ENCODE assay signal across 8 mouse cellular contexts in genomic region chr11:98961051-98961592, GRCm38 (mm10). TPM values are rescaled to one million over a fixed set of nuclear protein-coding genes. Genes with fewer than 3 reads are reported as not detected.
DNase-seq lines count a peak whose midpoint lies in the region; ATAC-seq and TF ChIP-seq lines count a peak whose summit lies in the region.

No protein-coding gene starts in this region.

- peaks cover 54% of the 10 kb centered on the region for H3K4me1 ChIP-seq in heart, postnatal 0 days (ENCODE audit: control insufficient read depth, insufficient read depth)
- H3K4me1 ChIP-seq in limb, embryonic 12.5 days (replicated peaks), result peaks cover 74% of the 10 kb centered on the region

- H3K9ac ChIP-seq in heart, postnatal 0 days (replicated peaks; ENCODE audit: low read depth, low read length), result peak overlapping the region; percentile 64
- peak overlapping the region; percentile 79 for H3K9ac ChIP-seq in limb, embryonic 12.5 days (replicated peaks)

- peaks cover 6% of the 10 kb centered on the region; the same call in 1 of the 2 replicates for H3K36me3 ChIP-seq in heart, postnatal 0 days (replicated peaks; ENCODE audit: control insufficient read depth, insufficient read depth, low read length)
- peaks cover 28% of the 10 kb centered on the region for H3K36me3 ChIP-seq in limb, embryonic 12.5 days

- peak overlapping the region; percentile 81 for H3K27ac ChIP-seq in heart, postnatal 0 days (ENCODE audit: low read depth)
- peak overlapping the region; percentile 76 for H3K27ac ChIP-seq in limb, embryonic 12.5 days

- TF ChIP-seq EP300 in heart, postnatal 0 days (IDR thresholded peaks at IDR 0.05; ENCODE audit: low read depth), result no peak

- 32% methylated on average over 18 of the region's 18 CpGs for WGBS in heart, postnatal 0 days
- 2% methylated on average over 18 of the region's 18 CpGs for WGBS in limb, embryonic 12.5 days

- TF ChIP-seq CTCF in heart, postnatal 0 days (IDR thresholded peaks at IDR 0.05; ENCODE audit: low read depth), result no peak

- no peaks in the 10 kb centered on the region for H3K9me3 ChIP-seq in heart, postnatal 0 days (replicated peaks; ENCODE audit: control insufficient read depth, low read length)
- no peaks in the 10 kb centered on the region for H3K9me3 ChIP-seq in limb, embryonic 12.5 days

- H3K27me3 ChIP-seq in heart, postnatal 0 days (ENCODE audit: control insufficient read depth, insufficient read depth, low read length), result no peaks in the 10 kb centered on the region
- H3K27me3 ChIP-seq in limb, embryonic 12.5 days, result no peaks in the 10 kb centered on the region

- DNase-seq in heart, adult 11 months, result peak; percentile 97
- DNase-seq in heart, adult 8-10 months (ENCODE audit: low spot score), result no peak
- DNase-seq in adrenal gland, postnatal 25 days, result peak; percentile 51
- DNase-seq in heart, postnatal 0 days (ENCODE audit: low spot score), result no peak
- peak; percentile 49 for DNase-seq in neural tube, embryonic 10.5 days (ENCODE audit: extremely low spot score, low spot score)
- no peak for DNase-seq in layer of hippocampus, adult 18-20 months (ENCODE audit: low spot score in 2 of 2)
- no peak for DNase-seq in cerebellum, postnatal 10 days

- no peak for ATAC-seq in heart, postnatal 0 days (ENCODE audit: insufficient read depth, low read depth)
- ATAC-seq in limb, embryonic 12.5 days (ENCODE audit: insufficient number of reproducible peaks, insufficient read depth, low FRiP score, low TSS enrichment, low read depth), result no peak

- peak overlapping the region; percentile 84 for H3K4me2 ChIP-seq in heart, postnatal 0 days (ENCODE audit: low read depth, low read length)
- H3K4me2 ChIP-seq in limb, embryonic 12.5 days, result peak overlapping the region; percentile 99

- peak overlapping the region; percentile 59 for H3K4me3 ChIP-seq in heart, postnatal 0 days (ENCODE audit: low read depth, low read length)
- peak overlapping the region; percentile 73 for H3K4me3 ChIP-seq in limb, embryonic 12.5 days (replicated peaks)

RNA-seq across cellular contexts. Expression of gene Gjd3, which starts 21.7 kb away (rescaled TPM):
- total RNA-seq in heart, adult 8-10 months (2022), result under 1 TPM in 1 of 4 experiments, not detected in 3; 0.44 TPM
- not detected in 2 replicates for total RNA-seq in adrenal gland, postnatal 25 days (2021)
- total RNA-seq in heart, postnatal 0 days (2014; rRNA removed; ENCODE audit: low replicate concordance), result 4.2 and 14.7 TPM in 2 replicates
- 5.8 and 6.3 TPM in 2 replicates for polyA plus RNA-seq in heart, postnatal 0 days (2015; fragmentation: Nextera tagmentation; extraction: Ambion mirVana)
- 0.51 TPM in 1 of 2 replicates, not detected in the other for polyA plus RNA-seq in limb, embryonic 12.5 days (2016; fragmentation: Nextera tagmentation; extraction: Ambion mirVana)
- total RNA-seq in layer of hippocampus, adult 18-20 months (2021), result 1 to 10 TPM in 1 of 2 experiments, under 1 TPM in 1; 0.52 to 1.2 TPM

RNA-seq across cellular contexts. Expression of gene Rara, which starts 33.5 kb away (rescaled TPM):
- total RNA-seq in heart, adult 8-10 months (2022), result 10 to 100 TPM; 10.8 to 13.5 (median 11.9) TPM
- total RNA-seq in adrenal gland, postnatal 25 days (2021), result 21.8 and 27.7 TPM in 2 replicates
- total RNA-seq in heart, postnatal 0 days (2014; rRNA removed; ENCODE audit: low replicate concordance), result 24.0 and 36.2 TPM in 2 replicates
- polyA plus RNA-seq in heart, postnatal 0 days (2015; fragmentation: Nextera tagmentation; extraction: Ambion mirVana), result 14.7 and 15.8 TPM in 2 replicates
- 47.1 TPM in 2 replicates for polyA plus RNA-seq in limb, embryonic 12.5 days (2016; fragmentation: Nextera tagmentation; extraction: Ambion mirVana)
- 10 to 100 TPM; 18.3 to 26.6 TPM for total RNA-seq in layer of hippocampus, adult 18-20 months (2021)

RNA-seq across cellular contexts. Expression of gene Cdc6, which starts 53.5 kb away (rescaled TPM):
- under 1 TPM; 0.16 to 0.49 (median 0.25) TPM for total RNA-seq in heart, adult 8-10 months (2022)
- total RNA-seq in adrenal gland, postnatal 25 days (2021), result 1.7 and 4.3 TPM in 2 replicates
- total RNA-seq in heart, postnatal 0 days (2014; rRNA removed; ENCODE audit: low replicate concordance), result 1.4 and 2.2 TPM in 2 replicates
- 4.2 and 4.5 TPM in 2 replicates for polyA plus RNA-seq in heart, postnatal 0 days (2015; fragmentation: Nextera tagmentation; extraction: Ambion mirVana)
- polyA plus RNA-seq in limb, embryonic 12.5 days (2016; fragmentation: Nextera tagmentation; extraction: Ambion mirVana), result 44.8 and 48.5 TPM in 2 replicates
- under 1 TPM; 0.36 to 0.79 TPM for total RNA-seq in layer of hippocampus, adult 18-20 months (2021)

Comparison
In these comparisons a context has a peak if more than half of its experiments do, and no peak if none do; other contexts are left out.
1. DNase-seq: peak in heart, adult 11 months (single experiment), adrenal gland, postnatal 25 days (single experiment) and neural tube, embryonic 10.5 days (single experiment); none in heart, adult 8-10 months (single experiment), heart, postnatal 0 days (single experiment), layer of hippocampus, adult 18-20 months (0 of 2) and cerebellum, postnatal 10 days (0 of 2).